Mouse (Mus musculus) megakaryocyte, embryonic 14.5 days (primary cell): ENCODE results near the gene Zfp827. TPM values are rescaled to one million over a fixed set of nuclear protein-coding genes. Genes with fewer than 3 reads are reported as not detected.
"Not testable (repeated sequence)": the region's sequence is repeated elsewhere in the genome, so short reads cannot be mapped to it uniquely, and the experiment has no call there.

Experiments
- H3K27me3 ChIP-seq: replicated peaks from 2 replicates; pipeline ENCODE3; 2012; ENCODE audit warnings: inconsistent platforms
- H3K36me3 ChIP-seq: replicated peaks from 2 replicates; pipeline ENCODE3; 2012; ENCODE audit warnings: low read length, inconsistent platforms, mixed read lengths
- H3K4me1 ChIP-seq: 2 replicates; pipeline ENCODE4 v1.6.1; 2012; ENCODE audit warnings: inconsistent platforms
- H3K4me3 ChIP-seq: replicated peaks from 2 replicates; pipeline ENCODE3; 2012; ENCODE audit warnings: moderate library complexity, mild to moderate bottlenecking, inconsistent platforms
- H3K9me3 ChIP-seq: 2 replicates; pipeline ENCODE4 v1.6.1; 2012; ENCODE audit warnings: inconsistent platforms
- FLI1 ChIP-seq: IDR thresholded peaks from 2 replicates; pipeline ENCODE4 v1.6.1; 2012; ENCODE audit warnings: low read length, inconsistent platforms, mixed read lengths
- GATA1 ChIP-seq: IDR thresholded peaks from 3 replicates; pipeline ENCODE4 v1.6.1; 2012; ENCODE audit warnings: mixed read lengths, low read length, inconsistent platforms, borderline replicate concordance
- polyA plus RNA-seq: library from polyadenylated mRNA; stranded (reverse); fragments of >175 nt; gene quantifications from 2 replicates; pipeline ENCODE4 v1.2.3, GENCODE M21; 2012; ENCODE audit warnings: low replicate concordance; ENCODE audit not compliant: insufficient read depth

Gene Zfp827
- polyA plus RNA-seq, 1 experiment = 2.9 TPM

GRCm38 (mm10) chr8:79124231-79124630 lies 96.0 kb downstream of the Zfp827 start:
- Histone ChIP-seq H3K4me1 (no peaks in the 10 kb centered on the region), H3K36me3 (peaks cover 67% of the 10 kb centered on the region), H3K27me3 (no peaks in the 10 kb centered on the region), H3K9me3 (no peaks in the 10 kb centered on the region), H3K4me3 (no peak overlapping the region)
- TF ChIP-seq FLI1 (no peak), GATA1 (no peak)

DNA sequence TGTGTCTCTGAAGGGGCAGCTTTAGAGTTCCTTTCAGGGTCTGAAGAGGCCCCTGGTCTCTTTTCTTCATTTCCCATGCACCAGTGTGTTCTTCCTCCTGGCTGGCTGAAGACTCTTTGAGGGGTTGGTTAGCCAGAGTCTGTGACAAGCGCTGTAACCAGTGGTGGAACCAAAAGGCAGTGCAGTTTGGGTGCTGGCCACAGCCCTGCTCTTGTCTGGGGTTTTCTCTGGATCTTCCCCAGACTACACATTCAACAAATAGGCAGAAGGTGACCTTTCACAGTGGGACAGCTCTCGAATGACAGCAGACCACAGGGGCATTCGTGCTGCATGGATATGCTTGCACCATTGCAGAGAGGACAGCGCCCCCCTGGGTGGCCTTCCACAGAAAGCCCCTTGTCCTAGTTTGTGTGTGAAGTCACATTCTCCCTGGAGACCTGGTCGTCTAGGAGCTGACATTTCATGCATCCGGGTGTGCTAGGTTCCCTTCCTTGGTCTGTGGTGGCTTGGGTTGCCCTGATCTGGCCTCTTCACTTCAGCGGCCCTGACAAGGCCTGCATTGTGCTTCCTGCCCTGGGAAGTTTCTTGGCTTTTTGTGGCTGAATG lies 99.1 kb downstream of the Zfp827 start:
- peaks cover 56% of the 10 kb centered on the region for H3K36me3 ChIP-seq
- H3K9me3 ChIP-seq = no peaks in the 10 kb centered on the region
- H3K4me1 ChIP-seq = no peaks in the 10 kb centered on the region
- no peaks in the 10 kb centered on the region for H3K27me3 ChIP-seq
- H3K4me3 ChIP-seq = no peak overlapping the region
- TF ChIP-seq GATA1 (no peak), FLI1 (no peak)

DNA sequence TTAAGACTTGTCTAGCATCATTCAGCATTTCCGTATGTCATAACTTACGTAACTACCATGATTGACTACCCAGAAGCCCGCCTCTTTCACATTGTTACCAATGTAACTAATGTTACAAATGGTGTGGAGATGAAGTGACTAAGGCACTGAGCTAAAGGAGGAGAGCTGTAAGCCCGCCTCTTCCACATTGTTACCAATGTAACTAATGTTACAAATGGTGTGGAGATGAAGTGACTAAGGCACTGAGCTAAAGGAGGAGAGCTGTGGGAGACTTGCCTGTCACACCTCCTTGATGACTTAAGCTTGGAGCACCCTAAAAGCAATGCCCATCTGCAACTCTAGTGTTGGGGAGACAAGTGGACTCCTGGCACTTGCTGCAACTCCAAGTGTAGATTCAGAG lies 100.3 kb downstream of the Zfp827 start:
- not testable (repeated sequence) for H3K27me3 ChIP-seq, H3K4me1 ChIP-seq, H3K9me3 ChIP-seq, H3K4me3 ChIP-seq
- H3K36me3 ChIP-seq = peaks cover 56% of the 10 kb centered on the region

DNA sequence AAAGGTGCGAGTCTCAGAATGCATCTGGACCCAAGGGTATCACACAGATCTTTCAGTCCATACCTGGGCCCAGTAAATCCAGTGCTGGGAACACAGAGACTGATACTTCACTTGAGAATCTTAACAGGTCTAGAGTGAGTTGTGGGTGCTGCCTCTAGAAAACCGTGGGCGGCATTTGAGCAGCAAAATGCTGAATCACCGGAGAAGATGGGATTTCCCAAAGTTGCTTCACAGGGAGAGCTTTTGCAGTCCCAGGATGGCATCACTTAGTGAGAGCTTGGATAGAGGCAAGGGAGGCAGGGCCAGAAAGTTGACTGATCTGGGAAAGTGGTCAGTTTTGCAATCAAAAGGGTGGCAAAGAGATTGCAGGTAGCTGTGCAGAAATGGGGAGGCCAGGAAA lies 111.4 kb downstream of the Zfp827 start:
- H3K9me3 ChIP-seq = no peaks in the 10 kb centered on the region
- peaks cover 69% of the 10 kb centered on the region for H3K36me3 ChIP-seq
- peaks cover 15% of the 10 kb centered on the region for H3K4me1 ChIP-seq
- no peak for TF ChIP-seq FLI1
- TF ChIP-seq GATA1 = no peak
- no peaks in the 10 kb centered on the region for H3K27me3 ChIP-seq
- H3K4me3 ChIP-seq = no peak overlapping the region

GRCm38 (mm10) chr8:79140981-79141380 lies 112.7 kb downstream of the Zfp827 start:
- Histone ChIP-seq H3K9me3 (no peaks in the 10 kb centered on the region), H3K4me1 (peaks cover 16% of the 10 kb centered on the region), H3K4me3 (no peak overlapping the region), H3K36me3 (peaks cover 73% of the 10 kb centered on the region), H3K27me3 (no peaks in the 10 kb centered on the region)
- TF ChIP-seq GATA1 (no peak), FLI1 (no peak)

GRCm38 (mm10) chr8:79141592-79141991 lies 113.4 kb downstream of the Zfp827 start:
- no peak overlapping the region for H3K4me3 ChIP-seq
- H3K36me3 ChIP-seq = peaks cover 70% of the 10 kb centered on the region
- no peak for TF ChIP-seq GATA1
- TF ChIP-seq FLI1 = no peak
- no peaks in the 10 kb centered on the region for H3K9me3 ChIP-seq
- no peaks in the 10 kb centered on the region for H3K27me3 ChIP-seq
- H3K4me1 ChIP-seq = peaks cover 16% of the 10 kb centered on the region

DNA sequence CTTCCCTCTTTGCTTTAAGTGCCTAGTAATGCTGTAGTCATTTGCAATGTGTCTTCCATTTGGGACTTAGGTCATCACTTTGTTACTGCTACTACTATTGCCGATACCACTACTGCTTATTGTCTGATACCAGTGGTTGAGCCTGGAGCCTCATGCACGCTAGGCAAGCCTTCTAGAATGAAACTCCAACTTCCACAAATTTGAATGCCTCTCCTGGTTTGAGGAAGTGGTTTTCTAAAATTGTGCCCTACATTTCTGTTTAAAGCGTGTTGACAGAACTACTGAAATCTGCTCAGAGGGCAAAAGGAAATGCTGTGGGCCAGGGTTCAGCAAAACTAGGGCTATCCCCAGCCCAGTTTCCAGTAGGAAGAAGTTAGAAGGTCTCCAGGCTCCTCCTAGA lies 115.5 kb downstream of the Zfp827 start:
- H3K27me3 ChIP-seq = no peaks in the 10 kb centered on the region
- TF ChIP-seq FLI1 (no peak), GATA1 (no peak)
- H3K36me3 ChIP-seq = peaks cover 61% of the 10 kb centered on the region
- peaks cover 16% of the 10 kb centered on the region for H3K4me1 ChIP-seq
- H3K9me3 ChIP-seq = no peaks in the 10 kb centered on the region
- H3K4me3 ChIP-seq = no peak overlapping the region

- TF ChIP-seq FLI1 (no peak), GATA1 (no peak)
- Histone ChIP-seq H3K4me3 (no peak overlapping the region), H3K27me3 (no peaks in the 10 kb centered on the region), H3K9me3 (no peaks in the 10 kb centered on the region), H3K4me1 (peaks cover 16% of the 10 kb centered on the region), H3K36me3 (peaks cover 59% of the 10 kb centered on the region)
These were observed 117.0 kb downstream of the Zfp827 start for GRCm38 (mm10) chr8:79145210-79145609.

DNA sequence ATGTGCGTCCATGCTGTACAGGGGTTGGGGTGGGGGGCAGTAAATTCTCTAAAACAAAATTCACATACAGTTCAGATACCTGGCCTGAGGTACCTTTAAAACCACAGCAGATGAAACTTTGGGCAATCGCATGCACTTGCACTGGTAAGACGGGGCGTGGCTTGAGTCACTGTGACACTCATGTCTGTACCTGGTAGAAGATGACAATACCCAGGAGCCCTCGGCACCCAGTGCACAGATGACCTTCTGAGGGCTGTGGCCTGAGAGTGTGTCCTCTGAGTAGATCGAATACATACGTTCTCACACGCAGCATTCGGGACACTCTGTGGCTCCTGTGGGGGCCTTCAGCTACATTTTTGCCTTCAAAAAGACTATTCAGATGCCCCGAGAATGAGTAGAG lies 117.4 kb downstream of the Zfp827 start:
- Histone ChIP-seq H3K9me3 (no peaks in the 10 kb centered on the region), H3K27me3 (no peaks in the 10 kb centered on the region), H3K36me3 (peaks cover 59% of the 10 kb centered on the region), H3K4me1 (peaks cover 18% of the 10 kb centered on the region), H3K4me3 (no peak overlapping the region)
- TF ChIP-seq FLI1 (no peak), GATA1 (no peak)

DNA sequence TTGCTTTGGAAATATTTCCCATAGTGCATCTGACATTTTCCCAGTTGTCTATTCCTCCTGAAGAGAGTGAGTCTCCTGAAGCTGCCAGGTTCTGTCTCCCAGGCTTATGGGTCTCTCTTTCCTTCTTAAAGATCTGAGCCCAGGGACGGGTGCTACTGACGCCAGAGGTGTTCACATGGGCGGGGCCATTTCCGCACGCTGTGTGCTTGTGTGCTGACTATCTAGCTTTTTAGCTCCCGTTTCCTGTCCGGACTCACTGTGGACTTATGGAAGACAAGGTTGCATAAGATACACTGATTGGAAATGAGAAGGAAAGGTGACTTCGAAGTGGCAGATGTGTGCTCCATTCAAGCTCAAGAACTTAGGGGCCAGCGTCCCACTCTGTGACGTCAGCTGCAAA lies 120.6 kb downstream of the Zfp827 start:
- no peak for TF ChIP-seq FLI1
- TF ChIP-seq GATA1 = no peak
- no peak overlapping the region for H3K4me3 ChIP-seq
- peaks cover 14% of the 10 kb centered on the region for H3K4me1 ChIP-seq
- H3K36me3 ChIP-seq = peaks cover 58% of the 10 kb centered on the region
- H3K9me3 ChIP-seq = no peaks in the 10 kb centered on the region
- no peaks in the 10 kb centered on the region for H3K27me3 ChIP-seq

DNA sequence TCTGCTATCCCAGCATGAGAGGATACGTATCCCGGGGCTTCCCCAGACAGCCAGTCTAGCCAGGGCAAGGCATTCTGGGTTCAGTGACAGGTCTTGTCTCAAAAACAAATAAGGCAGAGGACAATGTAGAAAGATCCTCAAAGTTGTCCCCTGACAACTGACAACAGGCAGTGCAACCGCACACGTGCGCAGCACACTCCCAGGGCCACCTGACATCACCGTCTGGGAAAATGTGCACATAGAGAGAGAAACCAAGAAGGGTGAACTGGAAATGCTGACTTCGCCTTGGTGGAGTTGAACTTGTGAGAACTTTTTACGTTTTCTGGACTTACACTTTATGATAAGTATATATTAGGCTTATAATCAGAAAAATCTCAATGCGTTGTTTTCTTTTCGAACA lies 121.6 kb downstream of the Zfp827 start:
- Histone ChIP-seq H3K4me3 (no peak overlapping the region), H3K27me3 (no peaks in the 10 kb centered on the region), H3K36me3 (peaks cover 60% of the 10 kb centered on the region), H3K9me3 (no peaks in the 10 kb centered on the region), H3K4me1 (peaks cover 4% of the 10 kb centered on the region; the same call in 1 of the 2 replicates)
- TF ChIP-seq GATA1 (no peak), FLI1 (no peak)
